Mouse (Mus musculus) mouse trophoblast stem cell (cell line): ENCODE results near the gene Rab11fip4.

Experiments used
- in situ Hi-C, 2 experiments: fragments of 300-500 bp; cut with MseI, MboI; formaldehyde crosslinking; loops; 2 replicates in 1 of 2; 3 replicates in 1 of 2; pipeline ENCODE4 v1.15.1; 2025

Gene Rab11fip4

GRCm38 (mm10) chr11:79736232-79737006 is 145.4 kb downstream of the Rab11fip4 start:
- in situ Hi-C loops: no loop called here

- in situ Hi-C loops: no loop called here
Observed at GRCm38 (mm10) chr11:79737126-79737697, 146.2 kb downstream of the Rab11fip4 start.

DNA sequence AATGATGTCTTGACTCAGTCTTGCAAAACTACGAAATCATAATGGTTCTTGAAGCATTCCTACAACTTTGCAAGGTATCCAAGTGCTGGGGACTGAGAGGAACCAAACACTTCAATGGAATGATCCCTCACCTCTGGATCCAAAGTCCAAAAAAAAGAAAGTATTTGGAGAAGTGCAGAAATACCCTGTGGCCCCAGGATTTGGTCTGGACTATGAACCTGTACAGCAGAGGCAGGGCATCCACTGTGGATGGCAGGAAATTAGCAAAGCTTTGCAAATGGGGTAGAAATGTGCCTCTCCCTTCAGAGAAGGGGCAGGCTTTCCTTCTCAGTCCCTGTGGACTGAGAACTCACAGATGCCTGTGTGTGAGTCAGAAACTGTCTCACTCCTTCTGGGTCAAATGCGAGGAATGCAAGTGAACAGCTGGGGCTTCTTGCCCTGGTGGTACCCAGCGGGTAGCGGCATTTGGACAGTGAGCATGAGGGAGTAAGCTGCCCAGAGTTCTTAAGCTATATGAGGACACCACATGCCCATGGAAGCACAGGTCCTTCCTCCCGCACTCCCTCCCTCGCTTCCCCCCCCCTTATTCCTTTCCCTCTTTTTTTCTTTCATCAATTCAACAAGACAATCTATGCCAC is 147.0 kb downstream of the Rab11fip4 start:
- in situ Hi-C loops: no loop called here

DNA sequence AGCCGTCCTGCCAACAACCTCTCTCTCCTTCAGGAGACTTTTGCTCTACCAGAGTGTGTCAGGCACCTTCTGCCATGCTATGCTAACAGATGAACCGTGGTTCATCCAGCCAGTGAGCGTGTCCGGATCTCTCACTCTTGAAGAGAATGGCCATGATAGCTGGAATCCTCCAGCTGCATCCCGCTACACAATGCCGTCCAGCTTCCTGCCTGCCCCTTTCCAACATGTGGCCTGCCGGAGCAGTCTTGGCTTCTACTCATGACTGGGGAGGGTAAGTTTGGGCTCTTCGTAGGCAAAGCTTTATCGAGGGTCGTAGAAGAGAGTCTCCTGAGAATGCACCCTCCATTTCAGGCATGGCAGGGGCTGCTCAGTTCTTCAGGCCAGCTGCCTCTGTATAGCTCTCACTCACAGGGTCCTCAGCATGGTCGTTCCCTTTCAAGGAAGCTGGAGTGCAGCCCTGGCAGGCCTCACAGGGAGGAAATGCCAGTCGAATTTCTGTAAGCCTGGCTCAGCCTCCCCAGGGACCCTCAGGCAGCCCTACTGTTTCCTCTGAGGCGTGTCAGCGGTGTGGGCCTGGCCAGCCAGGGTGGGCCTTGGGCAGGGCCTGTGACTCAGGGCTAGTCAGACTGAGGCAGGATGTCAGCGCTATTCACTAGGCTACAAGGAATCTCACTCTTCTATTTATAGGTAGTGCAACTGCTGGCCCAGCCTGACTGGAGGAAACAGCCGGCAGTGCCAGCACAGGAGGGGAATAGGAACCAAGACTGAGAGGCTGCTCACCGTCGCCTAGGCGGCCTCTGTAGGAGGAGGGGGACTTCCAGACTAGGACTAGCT is 147.9 kb downstream of the Rab11fip4 start:
- in situ Hi-C loops: no loop called here

- in situ Hi-C loops: no loop called here
Observed at GRCm38 (mm10) chr11:79740740-79741512, 149.9 kb downstream of the Rab11fip4 start.

GRCm38 (mm10) chr11:79746552-79747102 is 155.6 kb downstream of the Rab11fip4 start:
- in situ Hi-C loops: no loop called here
